Mouse (Mus musculus) midbrain, embryonic 10.5 days (tissue): ENCODE data around the gene Klrc3. TPM values are rescaled to one million over a fixed set of nuclear protein-coding genes. Genes with fewer than 3 reads are reported as not detected.
"Not testable (repeated sequence)": the region's sequence is repeated elsewhere in the genome, so short reads cannot be mapped to it uniquely, and the experiment has no call there.

ENCODE experiments used
- DNase-seq: peaks from one replicate; pipeline ENCODE4 v3.0.0-alpha.2; 2017; ENCODE audit warnings: low spot score
- H3K27ac ChIP-seq: fragments of 300-500 bp; sonication (generic); replicated peaks from 2 replicates; pipeline ENCODE4 v1.5.1; 2016; ENCODE audit warnings: mild to moderate bottlenecking
- H3K27me3 ChIP-seq: fragments of 300-500 bp; sonication (generic); 2 replicates; pipeline ENCODE4 v1.6.1; 2016; ENCODE audit warnings: low read depth, mild to moderate bottlenecking; ENCODE audit not compliant: poor library complexity, severe bottlenecking
- H3K36me3 ChIP-seq: fragments of 300-500 bp; sonication (generic); 2 replicates; pipeline ENCODE4 v1.6.1; 2016; ENCODE audit warnings: mild to moderate bottlenecking, moderate library complexity
- H3K4me1 ChIP-seq: fragments of 300-500 bp; sonication (generic); 2 replicates; pipeline ENCODE4 v1.6.1; 2016
- H3K4me3 ChIP-seq: fragments of 300-500 bp; sonication (generic); 2 replicates; pipeline ENCODE4 v1.5.1; 2016; ENCODE audit warnings: mild to moderate bottlenecking, moderate library complexity
- H3K9me3 ChIP-seq: fragments of 300-500 bp; sonication (generic); replicated peaks from 2 replicates; pipeline ENCODE4 v1.6.1; 2016; ENCODE audit warnings: mild to moderate bottlenecking
- WGBS: fragments of 180-500 bp; shearing (Covaris S2); methylation state at CpG from one replicate; pipeline ENCODE4 v1.1.7; 2016; 5-methylcytosine and 5-hydroxymethylcytosine counted together
- microRNA-seq: library from miRNA; unstranded; fragments of <30 nt; microRNA quantifications from one replicate; pipeline ENCODE4, GENCODE M21; 2017
- polyA plus RNA-seq: library from polyadenylated mRNA; unstranded; fragments of >200 nt; fragmentation: Nextera tagmentation; extraction: Ambion mirVana; gene quantifications from 2 replicates; pipeline ENCODE4 v1.2.1, GENCODE M21; 2016

The Klrc3 gene
- not detected in 2 replicates for polyA plus RNA-seq

GRCm38 (mm10) chr6:129643237-129643636 is at the start of gene Klrc3:
Klrc3 (minus strand) TSS chr6:129643337.
- H3K27me3 ChIP-seq, H3K4me1 ChIP-seq, H3K9me3 ChIP-seq, H3K36me3 ChIP-seq, H3K27ac ChIP-seq, DNase-seq, H3K4me3 ChIP-seq: not testable (repeated sequence)
- 89% methylated on average over 3 of the region's 3 CpGs for WGBS

DNA sequence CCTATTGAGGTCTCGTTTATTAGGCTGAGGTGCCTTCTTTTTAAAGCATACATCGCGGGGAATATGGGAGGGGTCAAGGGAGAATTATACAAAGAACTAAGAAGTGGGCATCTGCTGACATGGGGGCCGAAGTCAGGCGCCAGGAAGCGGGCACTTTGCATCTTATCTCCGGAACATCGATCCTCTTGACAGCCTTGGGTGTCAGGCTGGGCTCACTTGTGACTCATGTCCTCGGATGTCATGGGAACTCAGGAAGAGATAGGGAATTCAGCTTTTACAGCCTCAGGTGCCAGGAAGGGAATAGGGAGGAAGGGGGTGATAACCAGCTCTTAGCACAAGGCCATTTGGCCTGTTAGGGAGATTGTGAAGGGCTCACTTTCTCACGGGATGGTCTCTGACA is 48.3 kb upstream of the Klrc3 start:
- not testable (repeated sequence) for H3K4me3 ChIP-seq, DNase-seq, H3K4me1 ChIP-seq, H3K27ac ChIP-seq, H3K36me3 ChIP-seq, H3K9me3 ChIP-seq, H3K27me3 ChIP-seq
- 88% methylated on average over 10 of the region's 10 CpGs for WGBS

DNA sequence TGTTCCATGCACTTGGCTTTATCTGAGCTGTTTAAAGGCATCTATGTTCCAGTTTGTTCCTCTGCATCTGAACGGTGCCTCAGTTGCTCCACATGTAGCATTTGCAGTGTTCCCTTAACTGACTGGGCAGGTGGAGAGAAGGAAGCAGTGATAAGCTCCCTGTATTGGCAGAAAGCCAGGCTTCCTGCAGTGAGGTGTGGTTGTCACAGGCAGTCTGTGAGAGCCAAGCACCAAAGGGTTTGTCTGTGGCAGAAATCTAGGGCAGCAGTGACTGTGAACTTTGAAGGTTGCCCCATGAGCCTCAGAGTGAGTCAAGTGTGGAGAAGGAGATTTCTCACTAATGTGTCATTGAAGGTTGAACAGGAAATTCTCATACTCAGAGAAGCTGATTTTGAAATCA is 37.2 kb upstream of the Klrc3 start:
- no peak overlapping the region for H3K4me3 ChIP-seq
- DNase-seq = no peak
- no peak overlapping the region for H3K27ac ChIP-seq
- no peaks in the 10 kb centered on the region for H3K4me1 ChIP-seq
- no peaks in the 10 kb centered on the region for H3K36me3 ChIP-seq
- WGBS = 88% methylated on average over 1 of the region's 1 CpGs
- no peaks in the 10 kb centered on the region for H3K27me3 ChIP-seq
- H3K9me3 ChIP-seq = no peaks in the 10 kb centered on the region

DNA sequence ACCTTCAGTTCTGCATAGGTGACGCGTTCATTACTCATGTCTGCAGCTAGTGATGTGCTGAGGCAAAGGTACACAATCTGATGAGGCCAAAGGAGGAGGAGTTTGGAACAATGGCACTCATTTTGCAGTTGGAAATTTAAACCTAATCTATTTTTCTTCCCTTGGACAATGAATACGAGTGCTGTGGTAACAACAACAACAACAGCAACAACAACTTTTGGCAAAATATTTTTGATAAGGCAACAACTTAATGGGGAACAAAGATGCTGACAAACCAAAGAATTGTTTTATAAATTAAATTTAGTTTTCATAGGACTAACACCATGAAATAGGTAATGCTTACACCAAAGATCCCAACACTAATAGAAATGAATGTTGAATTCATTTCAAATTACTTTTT is 35.7 kb upstream of the Klrc3 start, which contains the start of gene Klrc1:
Gene Klrc1, minus strand, starts transcription at position 101 of the 400 bp plus-strand sequence.
- Histone ChIP-seq H3K9me3 (no peaks in the 10 kb centered on the region), H3K4me3 (no peak within 1 kb of the TSS), H3K36me3 (no peaks in the 10 kb centered on the region), H3K4me1 (no peaks in the 10 kb centered on the region), H3K27ac (no peak within 1 kb of the TSS), H3K27me3 (no peaks in the 10 kb centered on the region)
- WGBS = 81% methylated on average over 3 of the region's 3 CpGs
- no peak for DNase-seq

GRCm38 (mm10) chr6:129661301-129661700 is 18.2 kb upstream of the Klrc3 start:
- WGBS = no CpG with 5 or more reads among the region's 3 CpGs
- H3K36me3 ChIP-seq, H3K4me3 ChIP-seq, H3K9me3 ChIP-seq, DNase-seq, H3K4me1 ChIP-seq, H3K27ac ChIP-seq, H3K27me3 ChIP-seq: not testable (repeated sequence)

- H3K4me1 ChIP-seq, H3K27ac ChIP-seq, DNase-seq, H3K36me3 ChIP-seq, H3K9me3 ChIP-seq, H3K4me3 ChIP-seq, H3K27me3 ChIP-seq: not testable (repeated sequence)
- 79% methylated on average over 4 of the region's 4 CpGs for WGBS
Measured at GRCm38 (mm10) chr6:129660589-129660988, 17.5 kb upstream of the Klrc3 start, which contains the start of gene Klrc2. Klrc2 (minus strand) TSS chr6:129660689.

GRCm38 (mm10) chr6:129644054-129644453 is 917 bp upstream of the Klrc3 start:
- not testable (repeated sequence) for H3K27me3 ChIP-seq

GRCm38 (mm10) chr6:129631046-129631445 is 12.1 kb downstream of the Klrc3 start:
- H3K4me3 ChIP-seq, DNase-seq, H3K36me3 ChIP-seq, H3K27me3 ChIP-seq, H3K4me1 ChIP-seq, H3K9me3 ChIP-seq, H3K27ac ChIP-seq: not testable (repeated sequence)
- WGBS = 84% methylated on average over 2 of the region's 2 CpGs

More at GRCm38 (mm10) chr6:129644054-129644453, 917 bp upstream of the Klrc3 start:
- H3K4me1 ChIP-seq, H3K36me3 ChIP-seq, H3K27ac ChIP-seq, H3K4me3 ChIP-seq, H3K9me3 ChIP-seq, DNase-seq: not testable (repeated sequence)
- WGBS = no CpG with 5 or more reads among the region's 3 CpGs

DNA sequence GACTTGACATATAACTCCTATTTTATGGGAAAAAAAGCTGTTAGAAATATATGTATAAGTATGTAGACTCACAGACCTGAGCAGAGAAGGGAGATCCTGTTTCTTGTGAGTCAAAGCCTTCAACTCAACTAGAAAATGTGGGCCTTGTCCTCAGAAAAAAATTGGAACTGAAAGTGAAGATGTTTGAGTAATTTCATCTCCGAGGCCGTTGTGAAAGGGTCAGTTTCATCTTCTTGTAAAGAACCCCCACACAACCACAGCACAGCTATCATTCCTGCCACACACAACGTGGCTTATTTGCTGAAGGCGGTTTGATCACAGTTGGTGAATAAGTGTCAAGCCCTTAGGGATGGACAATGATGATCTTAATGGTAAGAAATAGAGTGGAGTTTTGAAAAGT is 19.4 kb downstream of the Klrc3 start, which contains the start of gene Klrk1:
Gene Klrk1, minus strand, starts transcription at position 130 of the 400 bp plus-strand sequence.
- H3K4me3 ChIP-seq = no peak within 1 kb of the TSS
- WGBS = 81% methylated on average over 4 of the region's 4 CpGs
- H3K36me3 ChIP-seq = no peaks in the 10 kb centered on the region
- no peaks in the 10 kb centered on the region for H3K27me3 ChIP-seq
- no peak for DNase-seq
- no peaks in the 10 kb centered on the region for H3K4me1 ChIP-seq
- H3K27ac ChIP-seq = no peak within 1 kb of the TSS
- H3K9me3 ChIP-seq = no peaks in the 10 kb centered on the region

DNA sequence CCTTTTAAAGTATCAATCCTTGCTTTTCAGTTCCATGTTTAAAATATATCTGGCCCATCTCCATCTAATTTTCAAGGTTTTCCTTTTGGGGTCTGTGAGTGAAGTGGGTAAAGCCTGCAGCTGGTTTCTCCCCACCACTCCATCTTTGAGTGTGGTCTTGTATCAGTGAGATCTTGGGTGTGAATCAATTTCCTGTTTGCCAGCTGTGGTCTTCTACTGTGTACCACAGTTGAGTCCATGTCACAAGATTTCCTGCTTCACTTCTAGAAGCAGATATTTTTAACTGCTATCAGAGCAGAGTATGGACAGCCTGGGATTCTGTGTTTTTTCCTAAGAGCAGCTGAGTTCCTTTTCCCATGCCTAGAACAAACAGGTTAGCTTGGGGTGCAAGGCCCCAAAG is 34.8 kb downstream of the Klrc3 start:
- no peak for DNase-seq
- H3K27me3 ChIP-seq = no peaks in the 10 kb centered on the region
- H3K4me1 ChIP-seq = no peaks in the 10 kb centered on the region
- H3K36me3 ChIP-seq = no peaks in the 10 kb centered on the region
- no peaks in the 10 kb centered on the region for H3K9me3 ChIP-seq
- no peak overlapping the region for H3K4me3 ChIP-seq
- no peak overlapping the region for H3K27ac ChIP-seq

DNA sequence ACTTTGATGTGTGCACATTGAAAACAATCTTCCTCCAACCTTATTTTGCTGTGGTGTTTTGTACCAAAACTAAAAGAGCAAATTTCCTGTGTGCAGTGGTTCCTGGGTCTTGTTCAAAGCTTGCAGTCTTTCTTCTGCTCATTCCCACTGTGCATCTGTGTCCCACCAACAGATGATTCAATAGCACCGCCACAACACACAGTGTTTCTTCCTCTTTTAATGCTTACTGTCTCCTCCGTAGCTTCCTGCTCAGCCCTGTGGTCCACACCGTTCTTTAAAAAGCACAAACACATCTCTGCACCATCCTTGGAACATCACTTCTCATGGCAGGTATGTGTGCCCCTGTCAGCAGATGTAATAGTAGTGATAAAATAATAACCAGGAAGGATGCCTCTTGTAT is 51.6 kb downstream of the Klrc3 start, which contains the start of gene Klrd1:
Gene Klrd1, plus strand, starts transcription at position 275 of the 400 bp plus-strand sequence.
- H3K27ac ChIP-seq = no peak within 1 kb of the TSS
- no peak within 1 kb of the TSS for H3K4me3 ChIP-seq
- no peaks in the 10 kb centered on the region for H3K4me1 ChIP-seq
- H3K36me3 ChIP-seq = no peaks in the 10 kb centered on the region
- DNase-seq = no peak
- H3K9me3 ChIP-seq = no peaks in the 10 kb centered on the region
- 87% methylated on average over 3 of the region's 3 CpGs for WGBS
- no peaks in the 10 kb centered on the region for H3K27me3 ChIP-seq

Small RNA genes lying within 50 kb of the gene (microRNA-seq; reads per million reads assigned to microRNA genes)
- not detected for gene Mir680-1

Other genes with a start within 250 kb of the Klrc3 start
- 12.0 and 20.7 TPM in 2 replicates for gene Clec1b, start 246.0 kb downstream of the Klrc3 start, polyA plus RNA-seq
- gene Clec9a, start 234.5 kb downstream of the Klrc3 start, polyA plus RNA-seq = 0.11 and 0.21 TPM in 2 replicates
- gene Clec1a, start 191.3 kb downstream of the Klrc3 start, polyA plus RNA-seq = 0.42 and 0.68 TPM in 2 replicates
- gene Olr1, start 136.2 kb downstream of the Klrc3 start, polyA plus RNA-seq = 0.10 TPM in 1 of 2 replicates, not detected in the other
- gene Tmem52b, start 130.8 kb downstream of the Klrc3 start, polyA plus RNA-seq = not detected in 2 replicates
- 47.1 and 59.3 TPM in 2 replicates for gene Gabarapl1, start 110.2 kb downstream of the Klrc3 start, polyA plus RNA-seq
- gene Klre1, start 65.4 kb downstream of the Klrc3 start, polyA plus RNA-seq = not detected in 2 replicates
- gene Klrd1, start 51.6 kb downstream of the Klrc3 start, polyA plus RNA-seq = 0.14 TPM in 1 of 2 replicates, not detected in the other
- 0.22 and 0.39 TPM in 2 replicates for gene Klrk1, start 19.5 kb downstream of the Klrc3 start, polyA plus RNA-seq
- not detected in 2 replicates for gene Klrc2, start 17.4 kb upstream of the Klrc3 start, polyA plus RNA-seq
- gene Klrc1, start 35.6 kb upstream of the Klrc3 start, polyA plus RNA-seq = not detected in 2 replicates
- gene Klri1, start 73.8 kb upstream of the Klrc3 start, polyA plus RNA-seq = not detected in 2 replicates
- not detected in 2 replicates for gene Klri2, start 97.1 kb upstream of the Klrc3 start, polyA plus RNA-seq
- not detected in 2 replicates for gene Gm156, start 140.9 kb upstream of the Klrc3 start, polyA plus RNA-seq
- not detected in 2 replicates for gene Gm17631, start 219.3 kb upstream of the Klrc3 start, polyA plus RNA-seq
- not detected in 2 replicates for gene Klra17, start 233.3 kb upstream of the Klrc3 start, polyA plus RNA-seq